Mouse (Mus musculus): ENCODE measurements around the gene Nlrp4f. TPM values are rescaled to one million over a fixed set of nuclear protein-coding genes. Genes with fewer than 3 reads are reported as not detected.
A peak's percentile ranks its signal among the peaks of the same experiment; 100 is the strongest.

Gene Nlrp4f
- not detected for total RNA-seq (2021)
- long read RNA-seq, experiment 1, result 0 reads
- long read RNA-seq, experiment 2, result 0 reads

- DNase-seq (ENCODE audit: low spot score in 2 of 2), result no peak
Measured at GRCm38 (mm10) chr13:65205877-65206276, at the start of gene Nlrp4f. Nlrp4f (minus strand) TSS chr13:65205977.

DNA sequence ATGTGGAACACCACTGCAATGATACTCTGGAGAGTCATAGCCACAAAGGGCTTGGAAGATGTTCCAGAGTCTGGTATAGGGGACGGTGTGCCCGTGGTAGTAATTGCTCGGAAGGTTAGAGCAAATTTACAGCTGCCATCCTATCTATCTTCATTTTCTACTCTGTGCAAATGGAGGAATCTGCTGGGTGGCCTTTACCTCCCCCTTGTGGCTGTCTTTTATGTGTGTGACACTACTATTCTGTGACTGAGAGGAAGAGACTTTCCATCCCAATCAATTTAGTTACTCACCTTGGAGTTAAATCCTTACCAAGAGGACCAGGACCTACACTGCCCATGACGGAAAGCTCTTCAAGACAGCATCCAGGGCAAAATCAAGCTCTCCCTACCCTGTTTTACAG lies 37.5 kb upstream of the Nlrp4f start:
- no peak for DNase-seq (ENCODE audit: low spot score in 2 of 2)

GRCm38 (mm10) chr13:65242319-65242787 lies 36.6 kb upstream of the Nlrp4f start:
- DNase-seq (ENCODE audit: low spot score in 2 of 2), result no peak

DNA sequence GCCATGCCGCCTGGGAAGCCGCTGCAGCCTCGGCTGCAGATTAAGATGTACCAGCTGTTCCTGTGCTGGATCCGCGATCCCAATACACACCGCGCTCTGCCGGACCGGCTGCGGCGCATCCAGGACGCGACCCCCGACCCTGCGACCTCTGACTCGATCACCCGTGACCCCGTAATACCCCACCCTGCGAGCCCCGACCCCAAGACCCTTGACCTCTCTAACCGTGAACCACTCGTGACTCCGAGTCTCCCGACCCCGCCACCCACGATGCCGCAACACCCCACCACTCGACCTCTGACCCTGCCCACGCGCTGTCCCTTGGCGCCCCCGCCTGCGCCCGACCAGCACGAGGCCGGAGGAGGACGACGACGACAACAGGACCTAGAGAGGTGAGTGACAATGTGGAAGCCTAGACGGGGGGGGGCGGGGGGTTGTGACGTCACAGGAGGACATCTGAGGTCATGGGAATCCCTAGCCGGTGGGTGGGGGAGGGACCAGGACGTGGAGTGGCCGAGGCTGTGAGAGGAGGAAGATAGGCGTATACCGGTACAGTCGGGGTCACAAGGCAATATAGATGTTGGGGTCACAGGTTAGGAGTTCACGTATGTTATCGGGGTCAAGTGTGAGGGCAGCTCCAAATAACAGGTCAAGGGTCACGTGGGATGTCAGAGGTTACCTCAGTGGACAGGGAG lies 36.0 kb upstream of the Nlrp4f start:
- DNase-seq (ENCODE audit: low spot score in 2 of 2), result no peak

GRCm38 (mm10) chr13:65241099-65241626 lies 35.4 kb upstream of the Nlrp4f start:
- peak; percentile 97 for DNase-seq (ENCODE audit: low spot score in 2 of 2)

DNA sequence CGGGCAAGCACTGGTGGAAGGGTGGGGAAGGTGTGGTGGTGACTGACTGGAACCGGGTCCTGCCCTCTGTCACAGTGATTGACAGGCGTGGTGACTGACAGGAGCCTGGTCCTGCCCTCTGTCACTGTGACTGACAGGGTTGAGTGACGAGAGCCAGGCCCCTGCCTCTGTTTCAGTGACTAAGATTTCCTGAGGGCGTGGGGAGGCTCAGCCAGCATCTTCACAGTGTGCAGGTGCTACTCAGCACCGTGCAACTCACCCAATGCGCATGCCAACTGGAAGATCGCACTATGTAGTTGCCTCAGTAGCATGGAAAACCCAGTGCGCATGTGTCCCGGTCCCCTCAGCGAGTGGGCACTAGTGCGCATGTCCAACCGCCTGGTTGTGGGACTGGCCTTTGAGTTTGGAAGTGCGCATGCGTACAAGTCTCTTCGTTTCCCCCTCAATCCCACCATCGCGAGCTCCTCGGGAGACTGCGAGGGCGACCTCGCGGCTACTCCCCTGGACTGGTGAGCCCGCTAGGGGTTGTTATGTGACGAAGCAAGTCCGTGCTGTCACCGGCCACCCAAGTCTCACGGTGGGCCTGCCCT lies 34.8 kb upstream of the Nlrp4f start:
- DNase-seq (ENCODE audit: low spot score in 2 of 2), result peak; percentile 98

DNA sequence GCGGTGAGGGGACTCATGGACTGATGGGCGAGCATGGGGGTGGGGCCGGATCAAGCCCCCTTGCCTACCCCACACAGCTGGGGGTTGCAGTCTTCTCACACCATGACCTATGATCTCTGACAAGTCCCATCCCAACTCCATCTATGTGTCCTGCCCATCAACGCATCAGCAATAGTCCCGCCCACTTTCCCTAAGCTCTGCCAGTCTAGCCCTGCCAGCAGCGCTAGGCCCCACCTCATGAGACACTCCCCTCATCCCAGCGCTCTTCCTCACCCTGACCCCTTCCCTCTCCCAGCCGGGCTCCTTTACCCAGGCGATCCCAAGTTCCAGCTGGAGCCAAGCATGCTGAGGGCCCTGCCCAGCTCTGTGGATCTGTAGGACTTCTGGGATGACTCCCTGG lies 31.4 kb upstream of the Nlrp4f start:
- DNase-seq (ENCODE audit: low spot score in 2 of 2), result no peak

GRCm38 (mm10) chr13:65226657-65227056 lies 20.9 kb upstream of the Nlrp4f start:
- DNase-seq (ENCODE audit: low spot score in 2 of 2), result no peak

DNA sequence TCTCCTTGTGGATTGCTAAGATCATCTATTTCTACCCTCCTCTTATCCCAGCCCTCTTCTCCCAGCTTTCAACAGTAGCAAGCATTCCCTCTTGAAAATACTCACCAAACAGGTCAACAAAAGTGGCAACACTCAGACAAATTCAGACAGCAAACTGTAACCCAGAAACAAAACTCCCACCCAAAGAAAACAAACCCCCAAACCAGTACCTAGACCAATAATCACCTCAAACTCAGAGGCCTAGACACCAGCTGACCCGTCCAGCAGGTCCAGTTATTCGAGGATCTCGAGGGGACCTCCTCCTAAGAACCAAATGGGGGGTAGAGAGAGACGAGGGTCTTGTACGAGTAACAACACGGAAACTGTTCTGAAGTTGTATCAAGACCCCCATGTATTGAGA lies 20.2 kb upstream of the Nlrp4f start:
- no peak for DNase-seq (ENCODE audit: low spot score in 2 of 2)

DNA sequence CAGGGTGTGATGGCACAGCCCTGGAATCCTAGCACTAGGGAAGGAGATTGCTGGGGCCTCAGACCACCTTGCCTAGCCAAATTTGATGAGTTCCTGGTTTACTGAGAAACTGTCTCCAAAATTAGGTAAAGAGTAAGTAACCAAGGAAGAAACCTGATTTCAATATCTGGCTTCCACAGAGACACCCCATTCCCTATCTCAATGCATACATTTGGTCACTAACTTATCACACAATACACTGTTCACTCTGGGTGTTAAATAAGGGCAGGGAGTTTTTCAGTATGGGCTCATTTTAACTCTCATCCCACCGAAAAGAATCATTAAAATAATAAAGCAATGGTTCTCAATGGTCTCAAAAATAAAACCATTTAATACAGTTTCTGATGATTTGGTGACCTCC lies 5.1 kb downstream of the Nlrp4f start:
- no peak for DNase-seq (ENCODE audit: low spot score in 2 of 2)

GRCm38 (mm10) chr13:65176472-65177091 lies 29.2 kb downstream of the Nlrp4f start:
- no peak for DNase-seq (ENCODE audit: low spot score in 2 of 2)

GRCm38 (mm10) chr13:65175734-65176471 lies 29.9 kb downstream of the Nlrp4f start:
- DNase-seq (ENCODE audit: low spot score in 2 of 2), result peak; percentile 1 to 9

- no peak for DNase-seq (ENCODE audit: low spot score in 2 of 2)
Measured at GRCm38 (mm10) chr13:65174102-65174501, 31.7 kb downstream of the Nlrp4f start.

GRCm38 (mm10) chr13:65149940-65150339 lies 55.8 kb downstream of the Nlrp4f start, which contains the start of gene Olfr466:
Olfr466 (plus strand) TSS chr13:65150240.
- no peak for DNase-seq (ENCODE audit: low spot score in 2 of 2)

DNA sequence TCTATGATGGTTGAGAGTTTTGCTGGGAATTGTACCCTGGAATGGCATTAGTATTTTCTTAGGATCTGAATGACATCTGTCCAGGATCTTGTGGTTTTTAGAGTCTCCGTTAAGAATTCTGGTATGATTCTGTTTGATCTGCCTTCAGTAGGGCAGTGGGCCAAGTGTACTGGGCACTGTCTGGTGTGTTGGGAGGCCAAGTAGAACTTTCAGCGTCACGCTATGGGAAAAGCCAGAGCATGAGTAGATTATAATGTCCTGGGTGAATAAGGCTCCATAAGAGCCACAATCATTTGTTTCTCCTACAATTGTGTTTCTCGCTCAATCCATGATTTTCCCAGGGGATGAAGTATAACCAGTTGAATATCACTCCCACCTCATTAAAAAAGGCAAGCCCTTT lies 68.0 kb downstream of the Nlrp4f start, which contains the start of gene Olfr465-ps1:
Olfr465-ps1 (plus strand) TSS at position 301 of the 400 bp plus-strand sequence.
- DNase-seq (ENCODE audit: low spot score in 2 of 2), result no peak

Other genes with a start within 250 kb of the Nlrp4f start
- not detected for gene Spata31d1c, start 172.9 kb downstream of the Nlrp4f start, total RNA-seq (2021)
- gene Prss47, start 153.2 kb downstream of the Nlrp4f start, total RNA-seq (2021), result not detected
- gene Mfsd14b, start 93.0 kb downstream of the Nlrp4f start, total RNA-seq (2021), result 10 to 100 TPM; 43.2 to 48.0 TPM
- not detected for gene Olfr465-ps1, start 67.9 kb downstream of the Nlrp4f start, total RNA-seq (2021)
- not detected for gene Olfr466, start 55.7 kb downstream of the Nlrp4f start, total RNA-seq (2021)
- under 1 TPM; 0.28 to 0.42 TPM for gene Gm10775, start 53.6 kb upstream of the Nlrp4f start, total RNA-seq (2021)
- 10 to 100 TPM; 59.7 to 67.9 TPM for gene Zfp369, start 72.8 kb upstream of the Nlrp4f start, total RNA-seq (2021)

Measured in left cerebral cortex, adult 18-20 months (tissue).